Mouse (Mus musculus) CD8-positive naive resting alpha-beta T cell, adult 57 days (primary cell): ENCODE measurements around the gene Lig4. TPM values are rescaled to one million over a fixed set of nuclear protein-coding genes. Genes with fewer than 3 reads are reported as not detected.

ENCODE experiments used
- total RNA-seq: library from RNA; stranded (reverse); gene quantifications from one replicate; pipeline ENCODE4 v1.2.4, GENCODE M21; 2023

Gene Lig4
- 2.7 TPM for total RNA-seq

DNA sequence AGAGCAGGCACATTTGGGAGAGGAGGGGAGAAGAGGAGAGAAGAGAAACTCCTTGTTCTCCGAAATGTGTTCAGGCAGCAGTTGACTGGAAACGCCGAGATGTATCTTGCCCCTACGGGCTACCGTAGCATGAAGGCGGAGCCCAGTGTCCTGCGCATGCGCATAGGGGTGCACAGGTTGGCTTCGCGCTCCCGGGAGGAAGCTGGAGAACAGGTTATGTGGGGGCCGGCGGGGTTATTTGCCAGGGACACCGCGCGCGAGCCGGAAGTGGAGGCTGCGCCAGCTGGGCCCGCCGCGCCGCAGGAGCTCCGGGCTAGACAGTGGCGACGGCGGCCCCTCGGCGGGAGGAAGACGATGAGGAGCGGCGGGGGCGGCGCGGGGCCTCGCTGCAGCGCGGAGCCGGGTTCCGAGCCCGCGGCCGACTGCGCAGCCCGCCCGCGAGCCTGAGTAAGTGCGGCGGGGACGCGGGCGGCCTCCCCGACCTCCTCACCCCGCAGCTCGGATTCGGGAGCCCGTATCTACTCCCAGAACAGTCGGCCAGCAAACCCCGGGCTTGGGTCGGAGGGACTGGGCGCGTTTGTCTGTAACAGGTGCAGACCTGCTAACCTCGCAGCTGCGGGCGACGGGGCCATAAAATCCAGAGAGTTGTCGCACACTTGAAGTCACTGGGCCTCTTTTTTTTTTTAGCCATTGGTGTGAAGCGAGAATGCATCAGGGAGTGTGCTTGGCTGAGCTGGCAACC lies at the start of gene Lig4, which contains the start of gene Abhd13:
TSS of gene Lig4 (minus strand) at position 114 of the 742 bp plus-strand sequence.
TSS of gene Abhd13 (plus strand) at position 135 of the 742 bp plus-strand sequence.

DNA sequence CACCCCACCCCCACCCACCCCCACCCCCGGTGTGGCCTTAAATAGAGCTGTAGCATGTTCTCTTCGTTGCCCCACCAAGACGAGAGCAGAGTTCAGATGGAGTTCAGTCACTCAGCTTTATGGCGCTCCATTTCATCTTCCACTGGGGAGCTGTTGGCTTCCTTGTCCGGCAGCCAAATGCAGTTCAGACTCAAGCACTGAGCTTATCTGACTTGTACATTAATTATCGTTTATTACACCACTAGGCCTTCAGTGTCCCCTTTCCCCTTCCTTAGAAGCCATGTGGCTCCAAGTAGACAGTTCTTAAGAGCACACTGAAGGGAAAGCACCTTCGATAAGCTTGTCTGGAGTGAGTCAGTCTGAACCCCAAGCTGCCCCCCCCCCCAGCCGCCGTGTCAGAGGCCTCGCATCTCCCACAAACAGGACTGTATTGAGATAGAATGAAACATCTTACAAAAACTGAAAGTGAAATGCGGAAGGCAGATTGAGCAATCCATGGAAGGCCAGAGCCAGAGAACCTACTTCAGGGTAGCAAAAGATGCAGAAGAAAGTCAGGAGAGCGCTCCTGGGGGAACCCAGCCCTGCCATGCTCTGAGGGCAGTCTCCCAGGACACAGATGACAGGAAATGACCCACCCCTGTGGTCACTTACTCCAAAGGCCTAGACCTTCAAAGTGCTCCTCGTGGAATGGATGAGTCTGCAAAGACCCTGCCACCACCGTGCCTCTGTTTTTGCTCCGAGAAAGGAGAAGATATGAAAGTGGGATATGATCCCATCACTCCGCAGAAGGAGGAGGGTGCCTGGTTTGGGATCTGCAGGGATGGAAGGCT lies 28.9 kb upstream of the Lig4 start, which contains the start of gene Tnfsf13b:
TSS of gene Tnfsf13b (plus strand) at position 312 of the 830 bp plus-strand sequence.

Other genes starting within 250 kb of the Lig4 start
- not detected for gene Fam155a, start 206.5 kb downstream of the Lig4 start, total RNA-seq
- gene Gm10217, start 113.4 kb downstream of the Lig4 start, total RNA-seq = not detected
- gene Abhd13, start within 50 bp of the Lig4 start, total RNA-seq = 15.2 TPM
- 2.0 TPM for gene Tnfsf13b, start 28.8 kb upstream of the Lig4 start, total RNA-seq
- gene Myo16, start 176.2 kb upstream of the Lig4 start, total RNA-seq = not detected